Mouse (Mus musculus) testis, adult 10 weeks (tissue): ENCODE results near the gene Atg14. TPM values are rescaled to one million over a fixed set of nuclear protein-coding genes. Genes with fewer than 3 reads are reported as not detected.

Experiments
- polyA plus RNA-seq: library from polyadenylated mRNA; stranded (reverse); fragments of 350-450 nt; fragmentation: Illumina TruSeq; extraction: RNeasy Lipid Tissue Mini Kit (QIAGEN cat#74804); gene quantifications from one replicate; pipeline ENCODE4 v1.2.3, GENCODE M21; 2014; ENCODE audit warnings: low read depth, low replicate concordance

Gene Atg14
- polyA plus RNA-seq: 5.4 TPM

DNA sequence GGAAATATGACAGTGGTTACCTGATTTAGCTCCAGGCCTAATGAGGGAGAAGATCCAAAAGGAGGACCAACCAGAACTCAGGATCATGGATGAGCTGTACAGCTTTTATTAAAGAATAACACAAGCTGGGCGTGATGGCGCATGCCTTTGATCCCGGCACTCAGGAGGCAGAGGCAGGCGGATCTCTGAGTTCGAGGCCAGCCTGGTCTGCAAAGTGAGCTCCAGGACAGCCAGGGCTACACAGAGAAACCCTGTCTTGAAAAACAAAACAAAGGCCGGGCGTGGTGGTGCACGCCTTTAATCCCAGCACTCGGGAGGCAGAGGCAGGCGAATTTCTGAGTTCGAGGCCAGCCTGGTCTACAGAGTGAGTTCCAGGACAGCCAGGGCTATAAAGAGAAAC is at the start of gene Atg14:
Gene Atg14, minus strand, starts transcription at position 101 of the 400 bp plus-strand sequence.

Other genes with a start within 250 kb of the Atg14 start
- 3.5 TPM for gene Lgals3, start 202.9 kb downstream of the Atg14 start, polyA plus RNA-seq
- gene Dlgap5, start 152.2 kb downstream of the Atg14 start, polyA plus RNA-seq: 9.7 TPM
- 40.3 TPM for gene Fbxo34, start 120.2 kb downstream of the Atg14 start, polyA plus RNA-seq
- gene Ktn1, start 77.8 kb upstream of the Atg14 start, polyA plus RNA-seq: 16.0 TPM